19 mouse cellular contexts compared by ENCODE assay signal in genomic region chr12:117566298-117566697, GRCm38 (mm10). TPM values are rescaled to one million over a fixed set of nuclear protein-coding genes. Genes with fewer than 3 reads are reported as not detected.
A peak's percentile ranks its signal among the peaks of the same experiment; 100 is the strongest.
DNase-seq lines count a peak whose midpoint lies in the region; ATAC-seq and TF ChIP-seq lines count a peak whose summit lies in the region.
"Had no signal": no experiment of that assay in that cellular context is flagged by ENCODE, and none has a peak within 500 bp of the region (broad histone marks: within the 10 kb centered on the region; RNA-seq: fewer than 3 reads in every experiment).

No protein-coding gene starts in this region.

- no peak for ATAC-seq in forebrain, embryonic 16.5 days
- ATAC-seq: forebrain, postnatal 0 days had no signal

- dilution Hi-C loops in CH12.LX (cut with MboI; ENCODE audit: extremely low pct_ligation_motif_present, extremely low pct_unique_long_range_greater_than_20kb, low sequenced_read_pairs): no loop called here

- no peaks in the 10 kb centered on the region for H3K79me2 ChIP-seq in CH12.LX (replicated peaks; ENCODE audit: control insufficient read depth, extremely low read depth, insufficient read depth, poor library complexity, severe bottlenecking)

- peaks cover 14 to 50% of the 10 kb centered on the region in 2 experiments for H3K4me1 ChIP-seq in CH12.LX (ENCODE audit: control insufficient read depth in 1 of 2, insufficient read depth in 2 of 2)
- H3K4me1 ChIP-seq in forebrain, embryonic 16.5 days (replicated peaks; ENCODE audit: control insufficient read depth, insufficient read depth, low read length): no peaks in the 10 kb centered on the region
- H3K4me1 ChIP-seq: forebrain, embryonic 12.5 days; hindbrain, embryonic 10.5 days had no signal

- H3K9me3 ChIP-seq in CH12.LX (replicated peaks; ENCODE audit: low read length): no peaks in the 10 kb centered on the region
- H3K9me3 ChIP-seq in forebrain, embryonic 16.5 days (ENCODE audit: control insufficient read depth, low read length): no peaks in the 10 kb centered on the region
- H3K9me3 ChIP-seq: embryonic facial prominence, embryonic 13.5 days; forebrain, embryonic 12.5 days; hindbrain, embryonic 10.5 days had no signal

- H3K4me3 ChIP-seq in CH12.LX (replicated peaks in 1 of 3; ENCODE audit: low read depth in 2 of 3, low read length in 2 of 3, poor library complexity in 1 of 3): peak overlapping the region; percentile 34 to 41 (median 35)
- H3K4me3 ChIP-seq in forebrain, embryonic 16.5 days (replicated peaks; ENCODE audit: low read length): no peak overlapping the region
- H3K4me3 ChIP-seq: embryonic facial prominence, embryonic 13.5 days; forebrain, embryonic 12.5 days; heart, adult 2 months; hindbrain, embryonic 10.5 days had no signal

- no peak for TF ChIP-seq RAD21 in CH12.LX (IDR thresholded peaks at IDR 0.05; ENCODE audit: low read depth, low read length)

- TF ChIP-seq POLR2A in CH12.LX (IDR thresholded peaks at IDR 0.05; ENCODE audit: low read depth, low read length): no peak

- peaks cover 0 to 6% of the 10 kb centered on the region in 2 experiments for H3K36me3 ChIP-seq in CH12.LX (replicated peaks in 1 of 2; ENCODE audit: control insufficient read depth in 1 of 2, insufficient read depth in 1 of 2, low read length in 1 of 2)
- H3K36me3 ChIP-seq in forebrain, embryonic 16.5 days (ENCODE audit: control insufficient read depth, insufficient read depth): no peaks in the 10 kb centered on the region
- H3K36me3 ChIP-seq: embryonic facial prominence, embryonic 13.5 days; forebrain, embryonic 12.5 days; hindbrain, embryonic 10.5 days had no signal

- TF ChIP-seq EP300 in CH12.LX (IDR thresholded peaks at IDR 0.05; ENCODE audit: low read length): peak; percentile 61; the same call in 1 of the 2 replicates

- DNase-seq in spleen, postnatal 36 days (ENCODE audit: low spot score in 2 of 2): peak; percentile 60 to 69
- DNase-seq in spleen, adult 12 weeks (ENCODE audit: low spot score): no peak
- DNase-seq in CH12.LX (ENCODE audit: extremely low read depth): peak; percentile 78
- peak; percentile 65 for DNase-seq in induced T-regulatory cell, adult 2 months (ENCODE audit: low read depth)
- DNase-seq in thymus, postnatal 0 days (ENCODE audit: low spot score): no peak
- no peak for DNase-seq in lung, adult 18-20 months
- DNase-seq: adrenal gland, postnatal 10 days; cerebellum, adult 18-20 months; cerebellum, adult 9-11 months; cerebellum, postnatal 36 days; forebrain, postnatal 0 days; gastrocnemius, postnatal 14 days; heart, adult 2 months had no signal

- TF ChIP-seq CTCF in CH12.LX (conservative IDR thresholded peaks at IDR 0.05 in 1 of 2, IDR thresholded peaks at IDR 0.05 in 1 of 2; ENCODE audit: low read depth in 2 of 2, low read length in 2 of 2): no peak

- no peak overlapping the region for H3K27ac ChIP-seq in CH12.LX (ENCODE audit: insufficient read depth, low read depth)
- H3K27ac ChIP-seq in forebrain, embryonic 16.5 days (ENCODE audit: low read length): no peak overlapping the region
- H3K27ac ChIP-seq: embryonic facial prominence, embryonic 13.5 days; forebrain, embryonic 12.5 days; heart, adult 2 months; hindbrain, embryonic 10.5 days; hindbrain, embryonic 14.5 days had no signal

- peak overlapping the region; percentile 91 for H3K4me2 ChIP-seq in CH12.LX (ENCODE audit: insufficient read depth, low read depth, poor library complexity, severe bottlenecking)
- no peak overlapping the region for H3K4me2 ChIP-seq in forebrain, embryonic 16.5 days (ENCODE audit: low read length)
- H3K4me2 ChIP-seq: embryonic facial prominence, embryonic 13.5 days; forebrain, embryonic 12.5 days; heart, embryonic 11.5 days; hindbrain, embryonic 14.5 days had no signal

- in situ Hi-C loops in CH12.LX (cut with MboI; ENCODE audit: low pct_ligation_motif_present, low pct_unique_long_range_greater_than_20kb, low sequenced_read_pairs): loop anchor here (25.0 kb wide), 1 partner anchor 129 kb away; no protein-coding TSS in a partner anchor

- H3K9ac ChIP-seq in CH12.LX (ENCODE audit: insufficient read depth, low read depth): peak overlapping the region; percentile 52
- H3K9ac ChIP-seq in forebrain, embryonic 16.5 days (replicated peaks; ENCODE audit: low read depth, low read length): no peak overlapping the region
- H3K9ac ChIP-seq: embryonic facial prominence, embryonic 13.5 days; forebrain, embryonic 12.5 days; forebrain, postnatal 0 days; hindbrain, embryonic 14.5 days had no signal

- 86% methylated on average over 4 of the region's 4 CpGs for WGBS in forebrain, embryonic 16.5 days

- H3K27me3 ChIP-seq in CH12.LX (replicated peaks): no peaks in the 10 kb centered on the region
- H3K27me3 ChIP-seq in forebrain, embryonic 16.5 days (replicated peaks; ENCODE audit: control insufficient read depth, insufficient read depth, low read length): no peaks in the 10 kb centered on the region
- H3K27me3 ChIP-seq: embryonic facial prominence, embryonic 13.5 days; forebrain, embryonic 12.5 days had no signal

TF ChIP-seq in CH12.LX, 34 proteins besides CTCF, POLR2A, EP300 and RAD21:
- TF ChIP-seq BHLHE40 (IDR thresholded peaks at IDR 0.05; ENCODE audit: low read depth, low read length) (peak; percentile 91), TBP (conservative IDR thresholded peaks at IDR 0.05; ENCODE audit: low read depth, low read length) (no peak), IRF4 (IDR thresholded peaks at IDR 0.05; ENCODE audit: low read depth, low read length) (peak; percentile 28; the same call in 1 of the 2 replicates), JUN (IDR thresholded peaks at IDR 0.05; ENCODE audit: insufficient read depth, low read depth, low read length) (no peak), MAZ (IDR thresholded peaks at IDR 0.05; ENCODE audit: low read depth, low read length) (no peak), SMC3 (IDR thresholded peaks at IDR 0.05; ENCODE audit: low read depth, low read length) (no peak), KAT2A (IDR thresholded peaks at IDR 0.05; ENCODE audit: insufficient replicate concordance, low read length) (no peak), USF1 (IDR thresholded peaks at IDR 0.05; ENCODE audit: low read depth, low read length) (peak; percentile 32; the same call in 1 of the 2 replicates), CHD2 (IDR thresholded peaks at IDR 0.05; ENCODE audit: low read length) (no peak), USF2 (conservative IDR thresholded peaks at IDR 0.05; ENCODE audit: low read depth, low read length) (peak; percentile 39; the same call in 1 of the 2 replicates), ETS1 (conservative IDR thresholded peaks at IDR 0.05; ENCODE audit: low read depth, low read length) (peak; percentile 49)
TF ChIP-seq in CH12.LX: peak in this region for 5.

RNA-seq across cellular contexts. Expression of gene Rapgef5, which starts 50.0 kb away (rescaled TPM):
- total RNA-seq in CH12.LX (2012; rRNA removed): 4.1 and 4.2 TPM in 2 replicates
- total RNA-seq in CH12.LX (2014; rRNA removed): 6.8 and 6.9 TPM in 2 replicates
- polyA plus RNA-seq in CH12.LX (2012; ENCODE audit: insufficient read length, low read depth): 4.8 and 5.4 TPM in 2 replicates
- polyA plus RNA-seq in thymus, postnatal 0 days (2015; fragmentation: Nextera tagmentation; extraction: Ambion mirVana): 10.3 and 10.9 TPM in 2 replicates
- polyA plus RNA-seq in forebrain, embryonic 16.5 days (2015; fragmentation: Nextera tagmentation; extraction: Ambion mirVana): 36.6 and 39.4 TPM in 2 replicates

Comparison
In these comparisons a context has a peak if more than half of its experiments do, and no peak if none do; other contexts are left out.
1. DNase-seq: peak in spleen, postnatal 36 days (2 of 2), CH12.LX (single experiment) and induced T-regulatory cell, adult 2 months (single experiment); none in spleen, adult 12 weeks (single experiment), thymus, postnatal 0 days (single experiment) and lung, adult 18-20 months (0 of 2).